Mouse (Mus musculus) T-cell, adult 2 months (primary cell): Measurements from ENCODE around the gene Nr3c2.

ENCODE experiments used
- DNase-seq: peaks from one replicate; pipeline ENCODE4 v3.0.0; 2022; ENCODE audit warnings: low spot score

Gene Nr3c2

DNA sequence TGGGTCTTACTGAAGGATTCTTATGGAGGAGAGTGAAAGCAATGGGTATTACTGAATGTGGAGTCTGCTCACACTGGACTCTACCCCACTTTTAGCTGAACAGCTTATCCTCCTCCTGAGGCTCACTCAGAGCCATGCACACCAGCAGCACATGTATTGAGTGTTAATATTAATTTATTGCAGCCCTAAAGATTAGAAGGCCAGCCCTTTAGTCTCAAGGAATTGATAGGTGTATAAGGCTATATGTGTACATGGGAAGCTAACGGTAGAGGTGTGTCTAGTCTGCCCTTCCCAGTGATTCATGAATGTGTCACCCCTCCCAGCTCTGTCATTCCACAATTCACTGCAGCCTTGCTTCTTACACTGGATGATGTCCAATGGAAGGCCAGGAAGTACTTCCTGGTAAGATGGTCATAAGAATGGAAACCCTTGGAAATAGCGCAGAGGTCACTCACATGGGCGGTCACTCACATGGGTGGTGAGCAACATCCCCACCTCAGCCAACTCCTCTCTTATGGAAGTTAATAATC lies 156.3 kb downstream of the Nr3c2 start:
- DNase-seq: no peak

DNA sequence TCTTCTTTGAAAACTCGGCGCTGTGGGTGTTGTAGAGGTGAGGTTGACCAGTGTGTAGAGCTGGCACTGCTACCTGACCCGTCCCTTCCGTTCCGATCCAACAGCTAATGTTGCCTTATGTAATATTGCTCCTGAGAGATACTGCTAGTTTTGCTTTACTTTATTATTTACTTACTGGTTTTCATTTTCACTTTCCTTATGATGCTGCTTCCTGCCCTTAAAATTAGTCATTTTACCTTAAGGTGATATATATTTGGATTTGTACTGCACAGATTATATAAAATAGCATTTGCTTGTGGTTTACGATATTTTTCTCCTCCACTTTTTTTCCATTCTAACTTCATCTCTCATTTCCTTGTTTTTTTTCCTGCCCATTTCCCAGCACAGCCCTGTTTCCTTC lies 157.6 kb downstream of the Nr3c2 start:
- no peak for DNase-seq

DNA sequence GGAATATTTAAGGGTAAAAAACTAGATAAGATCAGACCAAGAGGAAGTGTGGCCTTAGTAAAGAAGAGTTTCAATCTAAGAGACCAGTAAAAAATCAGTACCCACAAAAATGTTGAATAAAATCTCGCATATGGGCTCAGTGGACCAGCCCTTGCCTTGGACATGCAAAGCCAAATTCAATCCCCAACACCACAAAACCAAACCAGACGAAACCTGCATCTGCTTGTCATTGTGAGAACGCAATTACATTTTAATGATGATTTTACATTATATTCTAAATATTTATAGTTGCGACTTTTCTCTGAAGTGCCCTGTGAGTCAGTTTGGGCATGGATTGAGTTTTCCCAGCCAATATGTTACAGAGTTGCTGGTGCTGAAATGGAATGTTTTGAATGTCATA lies 183.4 kb downstream of the Nr3c2 start:
- DNase-seq: no peak

DNA sequence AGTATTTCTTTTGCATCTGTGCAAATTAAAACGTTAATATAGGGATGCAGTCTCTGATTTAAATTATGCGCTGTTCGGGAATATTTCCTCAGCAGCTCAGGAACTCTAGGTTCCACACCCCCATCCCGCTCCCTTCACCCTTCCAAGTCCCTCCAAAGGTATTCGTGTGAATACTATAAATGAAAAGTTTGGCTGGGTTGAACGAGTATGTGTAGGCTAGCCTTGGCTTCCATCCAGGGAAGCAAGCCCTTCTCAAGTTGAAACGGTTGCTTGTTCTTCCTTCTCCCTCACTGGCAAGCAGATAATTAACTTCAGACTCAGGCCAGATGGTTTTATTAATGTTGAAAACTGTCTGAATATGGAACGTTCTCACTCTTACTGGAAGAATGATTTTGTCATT lies 186.8 kb downstream of the Nr3c2 start:
- DNase-seq: no peak

DNA sequence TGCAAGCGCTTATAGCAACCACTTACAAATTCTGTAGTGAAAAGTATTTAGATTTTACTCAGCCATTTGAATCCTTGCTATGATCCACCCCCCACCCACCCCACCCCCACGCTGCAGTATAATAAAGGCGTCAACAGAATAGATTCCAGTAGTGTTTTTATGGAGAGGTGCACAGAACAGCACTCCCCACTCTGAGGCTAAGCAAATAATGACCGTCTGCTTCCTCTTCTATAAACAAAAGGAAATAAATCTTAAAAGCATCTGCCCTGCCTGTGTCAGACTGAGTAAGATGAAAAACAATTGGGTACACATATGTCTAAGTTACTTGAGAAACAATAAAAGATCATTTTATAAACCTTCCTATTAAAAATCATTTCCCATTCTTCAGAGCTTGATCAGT lies 197.5 kb downstream of the Nr3c2 start:
- DNase-seq: no peak

DNA sequence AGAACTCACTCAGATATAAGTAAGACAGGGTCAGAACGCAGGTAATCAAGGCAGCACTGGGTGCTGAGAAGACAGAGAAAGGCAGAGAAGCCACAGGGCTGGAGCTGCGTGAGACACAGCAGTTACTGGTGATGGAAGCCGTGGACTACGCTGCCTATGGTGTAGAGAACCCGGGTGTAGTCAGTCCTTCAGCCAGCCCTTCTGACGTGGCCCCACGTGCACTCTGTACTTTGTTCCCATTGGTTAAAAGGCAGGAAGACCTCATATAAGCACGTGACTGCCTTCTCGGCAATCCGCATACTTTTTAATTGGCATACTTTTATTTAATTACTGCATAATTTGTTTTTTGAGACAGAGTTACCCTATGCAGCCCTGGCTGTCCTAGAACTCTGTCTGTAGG lies 198.9 kb downstream of the Nr3c2 start:
- DNase-seq: no peak

DNA sequence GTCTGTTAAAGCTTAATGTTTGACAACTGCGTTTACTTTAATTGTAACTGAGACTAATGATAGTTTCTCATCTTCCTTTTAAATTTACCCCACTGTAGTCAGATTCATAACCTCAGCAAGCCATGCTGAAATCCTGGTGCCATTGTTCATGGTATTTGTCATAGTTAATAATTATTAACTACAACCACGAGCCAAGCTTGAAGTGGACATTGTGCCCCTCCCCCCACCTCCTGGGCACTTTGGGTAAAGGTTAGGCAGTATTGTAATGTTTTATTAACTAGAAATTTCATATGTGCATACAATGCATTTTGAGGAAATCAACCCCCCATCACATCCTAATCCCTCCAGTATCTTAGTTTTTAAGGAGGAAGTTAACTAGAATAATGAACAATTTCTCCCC lies 201.1 kb downstream of the Nr3c2 start:
- no peak for DNase-seq

DNA sequence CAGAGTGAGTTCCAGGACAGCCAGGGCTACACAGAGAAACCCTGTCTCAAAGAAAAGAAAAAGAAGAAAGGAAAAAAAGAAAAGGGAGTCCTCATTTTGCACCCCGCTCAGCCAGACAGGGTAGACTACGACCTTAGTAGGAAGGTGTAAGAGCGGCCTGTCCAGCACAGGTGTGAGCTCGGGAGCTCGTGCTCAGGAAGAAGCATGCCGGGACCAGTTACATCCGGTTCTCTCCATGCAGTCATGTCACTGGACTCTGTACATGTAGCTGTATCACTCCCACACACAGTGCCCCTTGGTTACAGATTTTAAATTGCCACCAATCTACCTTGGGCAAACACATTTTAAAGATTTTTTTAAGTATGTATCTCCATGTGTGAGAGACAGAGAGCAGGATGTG lies 203.6 kb downstream of the Nr3c2 start:
- no peak for DNase-seq

DNA sequence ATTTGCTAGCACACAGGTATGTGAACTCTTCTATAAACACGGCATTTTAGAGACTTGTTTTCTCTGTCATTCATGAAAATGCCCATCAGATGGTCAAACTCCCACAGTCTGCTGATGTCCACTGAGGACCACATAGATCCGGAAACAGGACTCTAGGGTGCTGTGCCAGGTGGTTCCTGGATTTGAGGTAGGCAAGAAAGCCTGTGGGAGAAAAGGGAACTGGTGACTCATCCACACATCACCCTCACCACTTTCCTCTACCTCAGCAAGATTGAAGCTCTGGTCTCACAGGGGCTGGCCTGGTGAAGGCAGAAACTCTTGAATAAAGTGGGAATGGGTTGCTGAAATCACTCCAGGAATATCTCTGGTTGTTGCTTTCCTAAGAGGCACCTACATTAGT lies 213.5 kb downstream of the Nr3c2 start:
- no peak for DNase-seq

DNA sequence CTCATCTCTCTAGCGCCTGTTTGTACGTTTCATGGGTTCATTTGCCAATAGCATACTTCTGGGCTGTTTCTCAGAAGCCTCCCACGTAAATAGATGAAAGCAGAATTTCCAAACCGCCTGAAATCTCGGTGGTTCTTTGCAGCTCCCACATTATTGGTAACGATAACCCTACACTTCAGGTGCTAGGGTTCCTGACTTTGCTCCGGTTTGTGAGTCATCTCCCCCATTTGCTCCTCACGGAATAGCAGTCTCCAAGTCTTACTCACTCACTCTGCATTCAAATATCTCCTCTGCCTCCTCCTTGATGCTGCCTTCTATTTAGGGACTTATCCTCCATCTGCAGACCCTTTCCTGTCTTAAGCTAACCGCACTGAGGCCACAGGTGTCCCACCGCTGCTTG lies 215.5 kb downstream of the Nr3c2 start:
- DNase-seq: no peak

DNA sequence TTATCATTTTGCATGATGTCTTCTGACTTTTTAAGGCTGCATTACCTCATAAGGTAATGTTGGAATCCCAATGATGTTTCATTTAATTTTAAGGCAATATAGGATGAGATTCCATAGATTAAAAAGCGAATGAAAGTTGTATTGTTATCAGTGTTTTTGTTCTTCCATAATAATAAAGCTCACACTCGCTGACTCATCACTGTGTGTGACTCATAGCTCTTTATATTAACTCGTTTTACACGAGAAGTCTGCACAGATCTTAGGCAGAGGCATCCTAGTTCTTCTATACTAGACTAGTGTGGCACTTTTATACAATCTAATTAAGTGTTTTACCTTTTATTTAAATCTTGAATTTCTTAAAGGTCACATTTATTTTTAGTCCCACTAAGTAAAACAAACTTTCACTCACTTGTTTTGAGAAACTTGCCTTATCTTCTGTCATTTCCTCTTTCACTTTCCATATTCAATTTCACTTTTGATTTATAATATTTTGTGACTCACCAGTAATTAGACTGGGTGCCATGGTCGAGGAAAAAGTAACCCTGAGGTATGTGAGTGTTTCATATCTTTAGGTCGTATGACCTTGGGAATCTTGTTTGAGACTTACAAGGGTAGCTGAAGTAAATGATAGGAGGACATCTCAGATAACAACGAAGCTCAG lies 217.3 kb downstream of the Nr3c2 start:
- no peak for DNase-seq

DNA sequence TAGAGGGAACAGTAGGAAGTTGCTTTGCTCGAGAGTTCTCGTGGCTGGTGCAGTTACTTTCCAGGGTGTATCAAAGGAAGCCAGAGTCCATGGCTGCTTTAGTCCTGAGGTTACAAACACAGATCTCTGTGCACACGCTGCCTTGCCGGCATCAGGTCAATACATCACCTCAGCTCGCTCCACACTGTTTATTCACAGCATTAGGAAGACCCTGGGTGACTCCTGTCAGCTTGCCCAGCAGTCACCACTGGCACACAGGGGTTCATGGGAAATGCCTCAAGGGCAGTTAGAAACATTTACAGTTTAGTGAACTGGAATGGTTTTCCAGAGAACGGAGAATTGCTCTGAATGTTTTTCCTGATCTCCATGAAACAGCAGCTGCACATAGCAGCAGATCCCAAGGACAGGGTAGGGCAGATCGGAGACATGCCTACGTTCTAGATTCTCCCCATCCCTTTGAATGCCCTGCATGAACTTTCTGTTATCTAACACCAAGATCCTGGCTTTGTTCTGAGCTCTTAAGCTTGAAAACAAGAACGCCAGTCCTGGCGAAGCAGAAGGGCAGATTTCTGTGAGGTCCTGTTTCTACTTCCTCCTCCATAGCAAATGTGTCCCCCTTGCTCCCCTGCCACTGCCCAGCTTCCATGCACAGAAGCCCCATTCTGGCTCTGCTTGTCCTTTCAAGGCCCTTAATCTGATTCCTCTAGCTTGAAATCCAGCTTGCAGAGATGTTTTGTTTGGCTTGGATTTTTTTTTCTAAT lies 221.7 kb downstream of the Nr3c2 start:
- no peak for DNase-seq

DNA sequence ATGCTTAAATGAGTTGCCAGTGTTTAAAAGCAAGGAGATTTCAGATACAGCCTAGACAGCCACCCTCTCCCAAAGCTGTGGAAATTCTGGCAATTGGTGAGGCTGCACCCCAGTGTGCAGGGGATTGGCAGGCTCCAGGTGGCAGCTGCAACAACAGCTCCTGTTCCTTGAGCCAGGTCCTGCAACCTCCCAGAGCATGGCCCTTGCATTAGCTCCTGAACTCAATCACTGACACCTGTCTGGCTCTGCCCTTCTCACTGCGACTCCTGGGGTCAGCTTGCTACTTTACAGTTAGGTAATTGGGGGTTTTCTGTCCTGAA lies 222.3 kb downstream of the Nr3c2 start:
- no peak for DNase-seq

DNA sequence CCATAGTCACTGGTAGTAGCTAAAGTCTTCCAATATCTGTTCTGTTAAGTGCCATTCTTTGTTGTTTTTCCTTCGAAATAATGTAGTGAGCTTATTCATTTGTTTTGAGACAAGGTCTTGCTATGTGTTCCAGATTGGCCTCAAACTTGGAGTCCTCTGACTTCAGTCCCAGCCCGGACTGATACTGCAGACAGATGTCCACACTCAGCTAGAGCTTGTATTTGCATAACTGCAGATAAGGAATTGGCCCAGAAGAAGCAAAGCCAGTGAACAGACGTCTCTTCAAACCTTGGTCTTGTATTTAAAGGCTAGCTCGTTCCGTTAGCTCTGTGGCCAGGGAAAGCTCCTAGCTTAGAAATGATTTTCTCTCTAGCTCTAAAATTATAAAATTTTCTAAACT lies 223.1 kb downstream of the Nr3c2 start:
- DNase-seq: no peak

DNA sequence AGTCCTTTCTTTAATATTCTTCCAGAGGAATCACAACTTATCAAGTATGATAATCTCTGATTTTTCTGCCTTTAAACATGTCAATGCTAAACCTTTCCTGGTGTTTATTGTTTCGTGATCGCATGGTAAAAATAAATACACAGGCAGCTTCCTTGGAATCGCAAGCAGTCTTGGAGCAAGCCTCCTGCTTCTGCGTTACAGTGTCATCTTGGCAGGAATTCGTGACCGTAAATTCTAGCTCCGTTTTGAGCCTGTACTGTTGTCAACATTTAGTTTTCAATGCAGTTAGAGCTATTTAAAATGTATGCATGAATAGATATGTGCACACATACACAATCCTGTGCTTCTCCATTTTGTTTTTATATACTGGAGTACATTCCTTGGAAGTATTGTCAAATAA lies 226.5 kb downstream of the Nr3c2 start:
- DNase-seq: no peak

DNA sequence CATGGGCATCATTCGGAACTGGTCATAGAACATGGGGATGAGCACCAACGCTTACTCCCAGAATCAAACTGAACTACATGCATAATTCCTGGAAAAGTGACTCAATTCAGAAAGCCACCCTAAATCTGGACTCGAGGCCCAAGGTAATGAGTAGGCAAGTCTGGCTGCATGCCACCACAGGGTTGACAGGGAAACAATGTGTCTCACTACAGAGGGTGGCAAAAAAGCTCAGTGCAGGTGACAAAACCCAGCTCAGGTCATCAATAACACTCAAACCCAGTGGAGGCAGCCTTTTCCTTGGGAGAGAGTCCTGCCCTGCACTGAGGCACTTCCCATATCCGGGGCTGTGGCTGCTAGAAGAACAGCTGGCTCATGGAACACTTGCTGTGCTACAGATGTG lies 228.8 kb downstream of the Nr3c2 start:
- no peak for DNase-seq

DNA sequence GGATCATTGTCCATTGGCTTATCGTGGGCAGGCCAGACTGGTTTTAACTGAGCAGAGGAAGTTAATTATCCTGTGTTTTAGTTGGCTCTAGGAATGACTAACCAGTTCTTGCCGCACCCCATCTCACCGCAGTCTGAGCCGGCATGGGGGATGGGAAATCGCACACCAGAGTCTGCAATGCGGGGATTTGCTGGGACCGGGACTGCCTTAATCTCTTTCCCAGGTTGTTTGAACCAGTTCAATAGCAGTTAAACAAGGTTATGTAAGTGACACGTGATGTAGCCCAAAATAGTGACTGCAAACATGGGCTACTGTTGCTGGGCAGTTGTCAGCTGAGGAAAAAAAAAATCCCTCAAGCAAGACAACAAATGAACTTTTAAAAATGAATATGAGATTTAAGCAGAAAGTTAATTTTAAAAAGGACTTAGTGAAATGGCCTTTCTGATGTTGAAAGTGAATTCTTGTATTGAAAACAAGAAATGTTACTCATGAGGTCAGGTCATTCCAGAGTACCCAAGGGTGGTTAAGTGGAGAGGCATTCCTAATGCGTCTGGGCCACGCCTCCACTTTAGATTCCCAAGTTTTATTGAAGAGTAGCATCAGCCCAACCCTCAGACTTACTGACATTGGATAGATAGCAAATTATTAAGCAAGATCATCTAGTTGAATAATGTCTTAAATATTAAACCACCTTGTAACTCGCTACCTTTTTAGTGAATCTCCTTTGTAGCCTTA lies 233.8 kb downstream of the Nr3c2 start:
- DNase-seq: no peak

DNA sequence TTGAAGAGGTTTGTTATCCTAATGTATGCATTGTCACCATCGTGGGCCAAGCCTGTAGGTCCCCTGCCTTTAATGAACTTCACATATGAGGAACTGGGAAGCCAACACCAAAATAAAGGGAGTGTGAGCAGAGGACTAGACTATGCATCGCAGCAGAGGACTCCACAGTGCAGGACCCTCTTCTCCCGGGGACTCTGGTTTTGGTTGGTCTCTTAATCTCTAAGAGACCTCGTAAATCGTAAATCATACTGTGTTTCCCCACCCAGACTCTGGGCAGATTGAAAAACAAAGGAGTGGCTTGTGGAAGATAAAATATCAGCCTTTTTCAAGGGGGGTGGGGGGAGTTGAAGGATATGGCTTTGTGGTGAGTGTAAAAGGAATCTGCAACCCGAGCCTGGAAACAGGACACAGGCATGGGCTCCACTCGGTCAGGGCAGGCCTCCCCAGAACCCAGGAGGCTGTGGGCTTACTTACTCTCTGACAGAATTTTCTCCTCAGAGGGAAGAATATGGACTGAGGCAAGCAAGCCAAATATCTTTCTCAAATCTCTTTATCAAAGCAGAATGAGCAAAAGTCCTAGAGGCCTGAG lies 234.6 kb downstream of the Nr3c2 start:
- no peak for DNase-seq

DNA sequence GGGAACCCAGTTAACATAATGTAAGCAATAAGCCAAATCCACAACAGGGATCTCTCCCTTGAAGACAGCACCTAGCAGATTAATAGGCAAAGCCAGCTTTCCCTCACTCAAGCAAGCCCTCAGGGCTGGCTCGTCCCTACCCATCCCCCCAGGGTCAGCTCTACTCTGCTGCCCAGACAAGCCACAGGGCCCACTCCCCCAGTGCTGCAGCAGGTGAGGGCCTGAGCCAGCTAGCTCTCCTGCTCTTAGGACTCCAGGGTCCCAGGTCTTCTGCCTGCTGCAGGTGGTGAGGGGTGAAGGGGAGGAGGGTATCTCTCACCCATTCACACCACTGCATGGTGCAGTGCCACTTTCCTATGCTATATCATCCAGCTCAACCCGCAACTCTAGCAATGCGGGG lies 246.0 kb downstream of the Nr3c2 start:
- no peak for DNase-seq

DNA sequence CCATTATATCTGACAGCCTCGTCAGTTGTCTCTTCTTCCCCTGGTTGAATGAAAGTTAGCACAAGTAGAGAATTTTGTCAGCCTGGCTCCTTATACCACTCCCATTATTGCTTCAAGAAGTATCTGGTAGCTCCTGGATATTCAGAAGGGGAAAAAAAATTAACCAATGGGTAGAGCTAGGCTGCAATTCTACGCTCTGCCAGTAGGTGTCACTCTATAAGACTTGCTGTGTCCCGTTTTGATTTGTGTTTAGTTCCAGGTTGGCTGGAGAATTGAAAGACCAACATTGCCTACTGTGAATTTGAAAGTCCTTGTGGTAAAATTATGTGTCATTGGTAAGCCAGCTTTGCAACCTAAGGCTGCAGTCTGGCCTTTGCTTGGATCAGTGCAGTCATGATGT lies 255.3 kb downstream of the Nr3c2 start:
- DNase-seq: no peak

DNA sequence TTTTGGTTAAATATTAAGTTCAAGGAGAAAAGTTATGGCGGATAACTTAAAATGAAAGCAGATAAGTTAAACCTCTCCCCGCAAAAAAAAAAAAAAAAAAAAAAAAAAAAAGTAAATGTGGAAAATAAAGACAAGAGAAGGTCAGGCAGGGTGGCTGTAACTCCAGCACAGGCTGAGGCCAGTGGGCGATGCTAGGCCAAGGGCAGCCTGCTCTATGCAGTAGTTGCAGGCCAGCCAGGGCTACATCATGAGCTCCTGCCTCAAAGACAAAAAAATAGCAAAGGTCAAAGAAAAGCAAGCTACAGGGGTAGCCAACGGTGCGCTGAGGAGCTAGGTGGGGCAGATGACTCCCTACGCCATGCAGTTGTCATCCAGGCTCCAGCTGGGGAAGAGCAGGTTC lies 270.1 kb downstream of the Nr3c2 start:
- no peak for DNase-seq

DNA sequence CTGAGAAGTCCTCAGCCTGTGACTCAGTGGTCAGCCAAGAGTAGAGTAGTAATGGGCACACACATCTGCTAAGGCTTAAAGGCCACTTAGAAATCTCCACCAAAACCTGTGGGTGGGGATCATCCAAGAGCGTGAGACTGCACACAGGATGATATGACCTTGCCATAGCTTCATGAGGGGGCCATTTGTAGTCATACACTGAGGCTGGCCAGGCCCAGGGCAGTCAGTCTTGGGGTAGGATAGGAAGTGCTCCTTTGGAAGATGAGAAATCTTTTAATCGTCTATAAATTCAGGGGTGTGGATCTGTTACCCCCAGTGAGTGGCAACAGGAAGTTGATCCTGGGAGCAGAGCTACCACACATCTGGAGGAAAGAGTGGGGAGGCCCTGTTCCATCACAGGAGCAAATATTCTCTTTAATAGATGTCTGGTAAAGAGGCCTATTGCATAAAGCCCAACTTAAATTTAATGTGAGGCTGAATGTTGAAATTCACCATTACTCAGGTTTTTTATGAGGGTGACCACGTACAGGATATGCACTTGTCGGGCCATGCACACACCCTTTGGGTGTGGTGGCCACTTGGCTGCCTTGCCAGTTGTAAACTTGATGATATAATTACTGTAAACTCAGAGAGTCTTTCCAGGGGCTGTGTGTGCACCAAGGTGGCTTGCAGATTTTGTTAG lies 270.7 kb downstream of the Nr3c2 start:
- no peak for DNase-seq

DNA sequence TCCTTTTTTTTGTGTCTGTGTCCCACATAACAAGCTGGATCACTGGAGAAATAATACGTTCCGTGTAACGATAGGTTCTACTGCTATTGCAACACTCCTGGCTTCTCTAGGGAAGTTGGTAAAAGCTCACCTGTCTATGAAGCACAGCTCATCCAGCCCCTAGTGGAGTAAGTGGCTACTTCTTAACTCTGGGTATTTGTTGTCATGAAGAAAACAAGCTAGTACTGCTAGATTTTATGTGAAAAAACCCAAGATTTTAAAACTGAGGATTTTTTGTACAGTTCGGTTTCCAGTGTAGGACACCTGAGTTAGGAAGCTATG lies 271.2 kb downstream of the Nr3c2 start:
- no peak for DNase-seq
